Mouse (Mus musculus): ENCODE measurements around the gene Cmtm5. TPM values are rescaled to one million over a fixed set of nuclear protein-coding genes. Genes with fewer than 3 reads are reported as not detected.

The Cmtm5 gene
- polyA plus RNA-seq, 1 experiment, result 0.14 TPM

- H3K4me1 ChIP-seq (ENCODE audit: control insufficient read depth, insufficient read depth, insufficient read length), result no peaks in the 10 kb centered on the region
- 81% methylated on average over 6 of the region's 6 CpGs for WGBS
- DNase-seq (ENCODE audit: low read depth in 1 of 2, low spot score in 2 of 2), result no peak
- H3K27ac ChIP-seq (ENCODE audit: insufficient read depth, low read length), result no peak within 1 kb of the TSS
- TF ChIP-seq CTCF (IDR thresholded peaks at IDR 0.05; ENCODE audit: extremely low read depth, insufficient read depth, insufficient read length, insufficient replicate concordance) (no peak), POLR2A (IDR thresholded peaks at IDR 0.05; ENCODE audit: low read depth, low read length) (no peak)
- H3K36me3 ChIP-seq (ENCODE audit: control insufficient read depth, insufficient read depth, low read length), result no peaks in the 10 kb centered on the region
- no peak within 1 kb of the TSS for H3K4me3 ChIP-seq (ENCODE audit: extremely low read depth, insufficient read depth, insufficient read length)
- peaks cover 3% of the 10 kb centered on the region; the same call in 1 of the 2 replicates for H3K27me3 ChIP-seq (ENCODE audit: control insufficient read depth, insufficient read depth, low read length)
Observed at GRCm38 (mm10) chr14:54932645-54933150, 3.4 kb upstream of the Cmtm5 start, which contains the start of gene Il25. Il25 (plus strand) TSS chr14:54932695.

GRCm38 (mm10) chr14:54936831-54937160 lies 735 bp downstream of the Cmtm5 start:
- no peak for TF ChIP-seq POLR2A (IDR thresholded peaks at IDR 0.05; ENCODE audit: low read depth, low read length)
- no peak for TF ChIP-seq CTCF (IDR thresholded peaks at IDR 0.05; ENCODE audit: extremely low read depth, insufficient read depth, insufficient read length, insufficient replicate concordance)
- Histone ChIP-seq H3K36me3 (ENCODE audit: control insufficient read depth, insufficient read depth, low read length) (no peaks in the 10 kb centered on the region), H3K4me3 (ENCODE audit: extremely low read depth, insufficient read depth, insufficient read length) (no peak overlapping the region), H3K4me1 (ENCODE audit: control insufficient read depth, insufficient read depth, insufficient read length) (no peaks in the 10 kb centered on the region), H3K27me3 (ENCODE audit: control insufficient read depth, insufficient read depth, low read length) (0 out of 2 replicates have a peak, but pooled peaks cover 1% of the 10 kb centered on the region), H3K27ac (ENCODE audit: insufficient read depth, low read length) (no peak overlapping the region)
- 37% methylated on average over 6 of the region's 6 CpGs for WGBS
- DNase-seq (ENCODE audit: low read depth in 1 of 2, low spot score in 2 of 2), result no peak

GRCm38 (mm10) chr14:54937361-54938182 lies 1.5 kb downstream of the Cmtm5 start:
- 89% methylated on average over 16 of the region's 16 CpGs for WGBS
- no peaks in the 10 kb centered on the region for H3K4me1 ChIP-seq (ENCODE audit: control insufficient read depth, insufficient read depth, insufficient read length)
- no peak overlapping the region for H3K4me3 ChIP-seq (ENCODE audit: extremely low read depth, insufficient read depth, insufficient read length)
- no peak for DNase-seq (ENCODE audit: low read depth in 1 of 2, low spot score in 2 of 2)
- no peak for TF ChIP-seq POLR2A (IDR thresholded peaks at IDR 0.05; ENCODE audit: low read depth, low read length)
- H3K27ac ChIP-seq (ENCODE audit: insufficient read depth, low read length), result no peak overlapping the region
- H3K36me3 ChIP-seq (ENCODE audit: control insufficient read depth, insufficient read depth, low read length), result no peaks in the 10 kb centered on the region
- 0 out of 2 replicates have a peak, but pooled peaks cover 1% of the 10 kb centered on the region for H3K27me3 ChIP-seq (ENCODE audit: control insufficient read depth, insufficient read depth, low read length)

GRCm38 (mm10) chr14:54938431-54939219 lies 2.6 kb downstream of the Cmtm5 start:
- no peak overlapping the region for H3K4me3 ChIP-seq (ENCODE audit: extremely low read depth, insufficient read depth, insufficient read length)
- no peaks in the 10 kb centered on the region for H3K36me3 ChIP-seq (ENCODE audit: control insufficient read depth, insufficient read depth, low read length)
- no peak for TF ChIP-seq CTCF (IDR thresholded peaks at IDR 0.05; ENCODE audit: extremely low read depth, insufficient read depth, insufficient read length, insufficient replicate concordance)
- TF ChIP-seq POLR2A (IDR thresholded peaks at IDR 0.05; ENCODE audit: low read depth, low read length), result no peak
- no peaks in the 10 kb centered on the region for H3K4me1 ChIP-seq (ENCODE audit: control insufficient read depth, insufficient read depth, insufficient read length)
- no peak for DNase-seq (ENCODE audit: low read depth in 1 of 2, low spot score in 2 of 2)
- WGBS, result 82% methylated on average over 15 of the region's 15 CpGs
- no peak overlapping the region for H3K27ac ChIP-seq (ENCODE audit: insufficient read depth, low read length)
- 0 out of 2 replicates have a peak, but pooled peaks cover 1% of the 10 kb centered on the region for H3K27me3 ChIP-seq (ENCODE audit: control insufficient read depth, insufficient read depth, low read length)

- H3K27ac ChIP-seq (ENCODE audit: insufficient read depth, low read length), result no peak overlapping the region
Observed at GRCm38 (mm10) chr14:54939434-54940175, 3.5 kb downstream of the Cmtm5 start.

GRCm38 (mm10) chr14:54940176-54940530 lies 4.1 kb downstream of the Cmtm5 start:
- H3K27ac ChIP-seq (ENCODE audit: insufficient read depth, low read length), result no peak overlapping the region
- no peaks in the 10 kb centered on the region for H3K36me3 ChIP-seq (ENCODE audit: control insufficient read depth, insufficient read depth, low read length)
- H3K4me1 ChIP-seq (ENCODE audit: control insufficient read depth, insufficient read depth, insufficient read length), result no peaks in the 10 kb centered on the region
- WGBS, result 75% methylated on average over 3 of the region's 3 CpGs
- H3K4me3 ChIP-seq (ENCODE audit: extremely low read depth, insufficient read depth, insufficient read length), result no peak overlapping the region
- H3K27me3 ChIP-seq (ENCODE audit: control insufficient read depth, insufficient read depth, low read length), result no peaks in the 10 kb centered on the region
- TF ChIP-seq CTCF (IDR thresholded peaks at IDR 0.05; ENCODE audit: extremely low read depth, insufficient read depth, insufficient read length, insufficient replicate concordance) (no peak), POLR2A (IDR thresholded peaks at IDR 0.05; ENCODE audit: low read depth, low read length) (no peak)
- no peak for DNase-seq (ENCODE audit: low read depth in 1 of 2, low spot score in 2 of 2)

More at GRCm38 (mm10) chr14:54939434-54940175, 3.5 kb downstream of the Cmtm5 start:
- peak; percentile 29 to 55 for DNase-seq (ENCODE audit: low read depth in 1 of 2, low spot score in 2 of 2)
- H3K27me3 ChIP-seq (ENCODE audit: control insufficient read depth, insufficient read depth, low read length), result no peaks in the 10 kb centered on the region
- peak; percentile 70; the same call in 1 of the 2 replicates for TF ChIP-seq CTCF (IDR thresholded peaks at IDR 0.05; ENCODE audit: extremely low read depth, insufficient read depth, insufficient read length, insufficient replicate concordance)
- TF ChIP-seq POLR2A (IDR thresholded peaks at IDR 0.05; ENCODE audit: low read depth, low read length), result no peak
- H3K4me3 ChIP-seq (ENCODE audit: extremely low read depth, insufficient read depth, insufficient read length), result no peak overlapping the region
- H3K4me1 ChIP-seq (ENCODE audit: control insufficient read depth, insufficient read depth, insufficient read length), result no peaks in the 10 kb centered on the region
- no peaks in the 10 kb centered on the region for H3K36me3 ChIP-seq (ENCODE audit: control insufficient read depth, insufficient read depth, low read length)
- 55% methylated on average over 12 of the region's 12 CpGs for WGBS

Measured in spleen, adult 2 months (tissue).